Mouse (Mus musculus) G1E (cell line): ENCODE results near the gene Ank3. TPM values are rescaled to one million over a fixed set of nuclear protein-coding genes. Genes with fewer than 3 reads are reported as not detected.

Experiments used
- ATAC-seq: 2 replicates; pipeline ENCODE4 v1.8.0; 2016; ENCODE audit warnings: mild to moderate bottlenecking; ENCODE audit not compliant: insufficient number of reproducible peaks, poor library complexity, low FRiP score, severe bottlenecking; ENCODE audit errors: extremely low read depth
- DNase-seq: peaks from one replicate; pipeline ENCODE4 v3.0.0; 2012; ENCODE audit warnings: low spot score
- H3K27me3 ChIP-seq: 2 replicates; pipeline ENCODE4 v1.6.1; 2012; ENCODE audit warnings: mild to moderate bottlenecking, low read length, inconsistent platforms; ENCODE audit not compliant: insufficient read depth
- H3K36me3 ChIP-seq: replicated peaks from 2 replicates; pipeline ENCODE3; 2012; ENCODE audit warnings: mild to moderate bottlenecking, inconsistent platforms
- H3K4me1 ChIP-seq: 2 replicates; pipeline ENCODE4 v1.6.1; 2012; ENCODE audit warnings: low read depth, low read length, inconsistent platforms, mixed read lengths; ENCODE audit not compliant: insufficient read depth
- H3K4me3 ChIP-seq: 2 replicates; pipeline ENCODE4 v1.5.1; 2012; ENCODE audit warnings: low read depth, mild to moderate bottlenecking, inconsistent platforms, low read length, moderate library complexity, mixed read lengths
- H3K9me3 ChIP-seq: replicated peaks from 2 replicates; pipeline ENCODE4 v1.6.1; 2012; ENCODE audit warnings: inconsistent platforms
- CTCF ChIP-seq: IDR thresholded peaks from 2 replicates; pipeline ENCODE4 v1.5.1; 2012; ENCODE audit warnings: low read depth, low read length, inconsistent platforms, mixed read lengths
- GATA1 ChIP-seq: IDR thresholded peaks from 2 replicates; pipeline ENCODE4 v1.6.1; 2012; ENCODE audit warnings: borderline replicate concordance, low read length, inconsistent platforms, mixed read lengths
- GATA2 ChIP-seq: IDR thresholded peaks from 2 replicates; pipeline ENCODE4 v1.6.1; 2012; ENCODE audit warnings: low read depth, low read length, inconsistent platforms, borderline replicate concordance
- POLR2AphosphoS5 ChIP-seq: IDR thresholded peaks from 2 replicates; pipeline ENCODE4 v1.6.1; 2012; ENCODE audit warnings: low read depth, low read length, inconsistent platforms; ENCODE audit not compliant: insufficient replicate concordance
- TAL1 ChIP-seq: conservative IDR thresholded peaks from 2 replicates; pipeline ENCODE4 v1.6.1; 2012; ENCODE audit warnings: low read depth, low read length, inconsistent platforms, mixed read lengths
- polyA plus RNA-seq: library from polyadenylated mRNA; stranded (reverse); fragments of >175 nt; gene quantifications from 2 replicates; pipeline ENCODE4 v1.2.3, GENCODE M21; 2012
- total RNA-seq, 2 experiments: library from RNA; stranded (forward) in 1 of 2; stranded (reverse) in 1 of 2; fragments of 200-1000 nt in 1 of 2; fragments of >200 nt in 1 of 2; fragmentation: Nextera tagmentation in 1 of 2; gene quantifications; 2 replicates each; pipeline ENCODE4 v1.2.3; 2014 to 2017

Gene Ank3
- total and polyA plus RNA-seq, 3 experiments: 0.98 TPM; not detected in 2

- no peak for TF ChIP-seq TAL1
- TF ChIP-seq GATA2: no peak
- TF ChIP-seq CTCF: no peak
- no peak for TF ChIP-seq POLR2AphosphoS5
- no peak for TF ChIP-seq GATA1
- Histone ChIP-seq H3K4me1 (no peaks in the 10 kb centered on the region), H3K9me3 (peaks cover 30% of the 10 kb centered on the region), H3K27me3 (no peaks in the 10 kb centered on the region), H3K4me3 (no peak overlapping the region), H3K36me3 (no peaks in the 10 kb centered on the region)
- DNase-seq (no peak), ATAC-seq (no peak)
Measured at GRCm38 (mm10) chr10:69478831-69479230, 80.3 kb downstream of the Ank3 start.

- no peaks in the 10 kb centered on the region for H3K36me3 ChIP-seq
- H3K27me3 ChIP-seq: no peaks in the 10 kb centered on the region
- TF ChIP-seq CTCF (no peak), TAL1 (no peak)
- DNase-seq (no peak), ATAC-seq (no peak)
- no peak overlapping the region for H3K4me3 ChIP-seq
- no peaks in the 10 kb centered on the region for H3K4me1 ChIP-seq
- H3K9me3 ChIP-seq: peaks cover 31% of the 10 kb centered on the region
Measured at GRCm38 (mm10) chr10:69485191-69485786, 86.7 kb downstream of the Ank3 start.

GRCm38 (mm10) chr10:69490182-69490581 lies 91.6 kb downstream of the Ank3 start:
- TF ChIP-seq POLR2AphosphoS5: no peak
- TF ChIP-seq TAL1: no peak
- TF ChIP-seq CTCF: no peak
- no peak for TF ChIP-seq GATA2
- no peak for TF ChIP-seq GATA1
- Histone ChIP-seq H3K4me1 (no peaks in the 10 kb centered on the region), H3K9me3 (peaks cover 51% of the 10 kb centered on the region), H3K36me3 (no peaks in the 10 kb centered on the region), H3K4me3 (no peak overlapping the region), H3K27me3 (no peaks in the 10 kb centered on the region)
- no peak for ATAC-seq
- DNase-seq: no peak

- H3K27me3 ChIP-seq: no peaks in the 10 kb centered on the region
- H3K4me3 ChIP-seq: no peak overlapping the region
- peaks cover 57% of the 10 kb centered on the region for H3K9me3 ChIP-seq
- no peak for TF ChIP-seq GATA2
- TF ChIP-seq POLR2AphosphoS5: no peak
- no peak for TF ChIP-seq TAL1
- no peak for TF ChIP-seq CTCF
- TF ChIP-seq GATA1: no peak
- DNase-seq (no peak), ATAC-seq (no peak)
- no peaks in the 10 kb centered on the region for H3K4me1 ChIP-seq
- H3K36me3 ChIP-seq: no peaks in the 10 kb centered on the region
Measured at GRCm38 (mm10) chr10:69491975-69492374, 93.4 kb downstream of the Ank3 start.

- ATAC-seq (no peak), DNase-seq (no peak)
- no peaks in the 10 kb centered on the region for H3K4me1 ChIP-seq
- H3K27me3 ChIP-seq: no peaks in the 10 kb centered on the region
- no peak overlapping the region for H3K4me3 ChIP-seq
- no peak for TF ChIP-seq GATA1
- TF ChIP-seq CTCF: no peak
- TF ChIP-seq GATA2: no peak
- no peak for TF ChIP-seq TAL1
- H3K9me3 ChIP-seq: peaks cover 67% of the 10 kb centered on the region
- no peaks in the 10 kb centered on the region for H3K36me3 ChIP-seq
Measured at GRCm38 (mm10) chr10:69497382-69497781, 98.8 kb downstream of the Ank3 start.

GRCm38 (mm10) chr10:69500171-69500860 lies 101.7 kb downstream of the Ank3 start:
- DNase-seq: no peak
- peaks cover 72% of the 10 kb centered on the region for H3K9me3 ChIP-seq

GRCm38 (mm10) chr10:69503791-69504190 lies 105.2 kb downstream of the Ank3 start:
- no peaks in the 10 kb centered on the region for H3K4me1 ChIP-seq
- DNase-seq: no peak
- TF ChIP-seq TAL1 (no peak), CTCF (no peak), GATA1 (no peak), GATA2 (no peak), POLR2AphosphoS5 (no peak)
- H3K9me3 ChIP-seq: peaks cover 60% of the 10 kb centered on the region
- H3K4me3 ChIP-seq: no peak overlapping the region
- H3K27me3 ChIP-seq: no peaks in the 10 kb centered on the region
- H3K36me3 ChIP-seq: no peaks in the 10 kb centered on the region
- ATAC-seq: no peak

More at GRCm38 (mm10) chr10:69500171-69500860, 101.7 kb downstream of the Ank3 start:
- Histone ChIP-seq H3K36me3 (no peaks in the 10 kb centered on the region), H3K4me3 (no peak overlapping the region), H3K4me1 (no peaks in the 10 kb centered on the region), H3K27me3 (no peaks in the 10 kb centered on the region)
- no peak for ATAC-seq
- no peak for TF ChIP-seq GATA1
